Mouse (Mus musculus): ENCODE data around the gene Csrp1. TPM values are rescaled to one million over a fixed set of nuclear protein-coding genes. Genes with fewer than 3 reads are reported as not detected.

The Csrp1 gene
- polyA plus RNA-seq, 1 experiment, result 219 TPM

DNA sequence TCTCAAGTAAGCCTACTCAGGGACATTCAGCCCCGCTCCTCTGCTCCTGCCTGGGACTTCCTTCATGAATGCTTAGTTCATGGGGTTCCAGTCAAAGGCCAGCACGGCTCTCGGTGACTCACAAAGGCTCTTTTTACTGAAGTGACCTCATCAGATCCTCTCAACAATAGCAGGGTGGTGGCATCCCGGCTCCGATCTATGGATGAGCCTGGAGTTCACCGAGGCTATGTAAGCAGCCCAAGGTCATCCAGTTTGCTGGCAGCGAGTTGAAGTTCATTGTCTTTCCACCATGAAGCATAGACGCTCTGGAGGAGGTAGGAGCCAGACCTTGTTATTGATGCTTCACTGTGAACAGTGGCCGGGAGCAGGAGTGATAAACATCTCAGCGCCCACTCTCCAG is 63.0 kb downstream of the Csrp1 start:
- H3K27me3 ChIP-seq (ENCODE audit: control insufficient read depth, insufficient read depth, insufficient read length), result no peaks in the 10 kb centered on the region
- no peak overlapping the region for H3ac ChIP-seq (ENCODE audit: control insufficient read depth, insufficient read length)
- no peaks in the 10 kb centered on the region for H3K36me3 ChIP-seq (ENCODE audit: control insufficient read depth, insufficient read depth)
- no peaks in the 10 kb centered on the region for H3K79me2 ChIP-seq (ENCODE audit: control insufficient read depth, insufficient read depth)
- H3K4me3 ChIP-seq, result no peak overlapping the region
- TF ChIP-seq USF1 (IDR thresholded peaks at IDR 0.05; ENCODE audit: low read depth) (no peak), CEBPB (IDR thresholded peaks at IDR 0.05; ENCODE audit: insufficient read depth, poor library complexity, severe bottlenecking) (no peak), POLR2AphosphoS2 (IDR thresholded peaks at IDR 0.05; ENCODE audit: insufficient read length, low read depth) (no peak), TCF12 (IDR thresholded peaks at IDR 0.05; ENCODE audit: insufficient read depth, poor library complexity, severe bottlenecking) (no peak), MAX (IDR thresholded peaks at IDR 0.05; ENCODE audit: low read depth) (no peak), REST (IDR thresholded peaks at IDR 0.05; ENCODE audit: insufficient read depth, insufficient read length) (no peak), MYOG (IDR thresholded peaks at IDR 0.05; ENCODE audit: control insufficient read depth in 1 of 3, insufficient read depth in 1 of 3, insufficient read length in 2 of 3, low read depth in 2 of 3) (no peak)
- peak overlapping the region; percentile 77 for H3K4me2 ChIP-seq (ENCODE audit: low read depth)

DNA sequence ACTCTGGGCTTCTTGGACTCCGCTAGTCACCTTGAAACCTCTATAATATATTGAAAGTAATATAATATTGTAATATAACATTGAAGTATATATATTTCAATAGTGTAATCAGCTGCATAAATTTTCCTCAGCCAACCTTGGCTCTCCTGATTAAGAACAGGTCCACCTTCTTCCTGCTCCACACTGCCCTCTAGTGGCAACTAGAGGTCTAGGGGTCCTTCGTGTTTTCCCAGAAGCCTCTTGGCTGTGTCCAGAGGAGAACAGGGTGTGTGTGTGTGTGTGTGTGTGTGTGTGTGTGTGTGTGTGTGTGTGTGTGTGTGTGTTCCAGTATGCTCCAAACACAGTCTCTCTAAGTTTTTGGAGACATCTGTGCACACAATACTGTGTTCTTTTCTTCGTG is 67.9 kb downstream of the Csrp1 start:
- Histone ChIP-seq H3K27me3 (ENCODE audit: control insufficient read depth, insufficient read depth, insufficient read length) (no peaks in the 10 kb centered on the region), H3K36me3 (ENCODE audit: control insufficient read depth, insufficient read depth) (no peaks in the 10 kb centered on the region), H3ac (ENCODE audit: control insufficient read depth, insufficient read length) (no peak overlapping the region), H3K4me2 (ENCODE audit: low read depth) (peak overlapping the region; percentile 48), H3K79me2 (ENCODE audit: control insufficient read depth, insufficient read depth) (no peaks in the 10 kb centered on the region), H3K4me3 (no peak overlapping the region)
- TF ChIP-seq SRF (IDR thresholded peaks at IDR 0.05; ENCODE audit: control insufficient read depth, insufficient read length, low read depth) (no peak), POLR2A (IDR thresholded peaks at IDR 0.05; ENCODE audit: insufficient read length, low read depth) (no peak), CEBPB (IDR thresholded peaks at IDR 0.05; ENCODE audit: insufficient read depth, poor library complexity, severe bottlenecking) (no peak), POLR2AphosphoS2 (IDR thresholded peaks at IDR 0.05; ENCODE audit: insufficient read length, low read depth) (no peak), USF1 (IDR thresholded peaks at IDR 0.05; ENCODE audit: low read depth) (no peak), REST (IDR thresholded peaks at IDR 0.05; ENCODE audit: insufficient read depth, insufficient read length) (no peak), MYOG (IDR thresholded peaks at IDR 0.05; ENCODE audit: control insufficient read depth in 1 of 3, insufficient read depth in 1 of 3, insufficient read length in 2 of 3, low read depth in 2 of 3) (no peak), MYOD1 (IDR thresholded peaks at IDR 0.05; ENCODE audit: control insufficient read depth in 1 of 3, insufficient read length in 2 of 3, low read depth in 2 of 3) (no peak), MAX (IDR thresholded peaks at IDR 0.05; ENCODE audit: low read depth) (no peak), TCF12 (IDR thresholded peaks at IDR 0.05; ENCODE audit: insufficient read depth, poor library complexity, severe bottlenecking) (no peak), E2F4 (IDR thresholded peaks at IDR 0.05; ENCODE audit: insufficient read depth) (no peak), TCF3 (IDR thresholded peaks at IDR 0.05; ENCODE audit: insufficient read length, low read depth) (no peak)

DNA sequence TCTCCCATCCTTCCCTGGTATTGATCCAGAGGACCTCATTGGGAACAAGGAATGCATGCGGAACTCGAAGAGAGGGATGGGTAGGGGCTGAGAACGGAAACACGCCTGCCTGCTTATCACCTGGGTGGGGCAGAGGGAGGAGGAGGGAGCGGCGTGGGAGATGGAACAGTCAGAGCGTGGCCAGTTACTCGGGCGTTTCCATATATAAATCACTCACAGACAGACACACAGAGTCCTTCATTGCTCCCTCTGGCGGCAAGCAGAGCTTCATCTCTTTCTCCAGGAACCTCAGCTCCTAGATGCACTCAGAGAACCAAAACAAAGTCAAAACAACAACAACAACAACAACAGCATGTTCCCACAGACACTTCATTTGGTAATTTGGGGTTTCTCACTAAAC is 68.8 kb downstream of the Csrp1 start:
- TF ChIP-seq POLR2AphosphoS2 (IDR thresholded peaks at IDR 0.05; ENCODE audit: insufficient read length, low read depth), result no peak
- no peak for TF ChIP-seq REST (IDR thresholded peaks at IDR 0.05; ENCODE audit: insufficient read depth, insufficient read length)
- TF ChIP-seq TCF3 (IDR thresholded peaks at IDR 0.05; ENCODE audit: insufficient read length, low read depth), result no peak
- TF ChIP-seq USF1 (IDR thresholded peaks at IDR 0.05; ENCODE audit: low read depth), result no peak
- TF ChIP-seq TCF12 (IDR thresholded peaks at IDR 0.05; ENCODE audit: insufficient read depth, poor library complexity, severe bottlenecking), result no peak
- TF ChIP-seq CEBPB (IDR thresholded peaks at IDR 0.05; ENCODE audit: insufficient read depth, poor library complexity, severe bottlenecking), result no peak
- TF ChIP-seq POLR2A (IDR thresholded peaks at IDR 0.05; ENCODE audit: insufficient read length, low read depth), result no peak
- TF ChIP-seq MAX (IDR thresholded peaks at IDR 0.05; ENCODE audit: low read depth), result no peak
- no peak for TF ChIP-seq E2F4 (IDR thresholded peaks at IDR 0.05; ENCODE audit: insufficient read depth)
- no peak for TF ChIP-seq MYOG (IDR thresholded peaks at IDR 0.05; ENCODE audit: control insufficient read depth in 1 of 3, insufficient read depth in 1 of 3, insufficient read length in 2 of 3, low read depth in 2 of 3)
- no peak for TF ChIP-seq MYOD1 (IDR thresholded peaks at IDR 0.05; ENCODE audit: control insufficient read depth in 1 of 3, insufficient read length in 2 of 3, low read depth in 2 of 3)
- no peak for TF ChIP-seq SRF (IDR thresholded peaks at IDR 0.05; ENCODE audit: control insufficient read depth, insufficient read length, low read depth)
- no peaks in the 10 kb centered on the region for H3K27me3 ChIP-seq (ENCODE audit: control insufficient read depth, insufficient read depth, insufficient read length)
- no peak overlapping the region for H3ac ChIP-seq (ENCODE audit: control insufficient read depth, insufficient read length)
- peak overlapping the region; percentile 48 for H3K4me2 ChIP-seq (ENCODE audit: low read depth)
- no peaks in the 10 kb centered on the region for H3K79me2 ChIP-seq (ENCODE audit: control insufficient read depth, insufficient read depth)
- no peak overlapping the region for H3K4me3 ChIP-seq
- no peaks in the 10 kb centered on the region for H3K36me3 ChIP-seq (ENCODE audit: control insufficient read depth, insufficient read depth)

DNA sequence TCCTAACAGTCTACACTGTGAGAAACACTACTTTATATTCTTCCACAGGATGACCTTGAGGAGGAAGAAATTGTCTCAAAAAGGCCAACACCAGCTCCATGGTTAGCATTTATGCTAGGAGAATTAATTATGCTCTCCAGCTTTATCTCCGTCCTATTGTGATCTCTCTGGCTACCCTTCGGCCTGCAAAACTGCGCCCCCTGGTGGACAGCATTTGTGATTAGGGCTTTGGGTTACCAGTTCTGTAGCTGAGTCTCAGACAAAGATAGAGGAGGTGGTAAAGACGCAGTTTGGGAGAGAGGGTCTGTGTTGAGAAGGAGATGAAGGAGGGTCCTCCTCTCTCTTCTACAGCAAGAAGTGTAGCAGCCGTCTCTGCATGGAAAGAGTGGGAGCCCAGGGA is 70.0 kb downstream of the Csrp1 start:
- no peak overlapping the region for H3ac ChIP-seq (ENCODE audit: control insufficient read depth, insufficient read length)
- no peak overlapping the region for H3K4me3 ChIP-seq
- H3K79me2 ChIP-seq (ENCODE audit: control insufficient read depth, insufficient read depth), result no peaks in the 10 kb centered on the region
- H3K4me2 ChIP-seq (ENCODE audit: low read depth), result no peak overlapping the region
- no peaks in the 10 kb centered on the region for H3K27me3 ChIP-seq (ENCODE audit: control insufficient read depth, insufficient read depth, insufficient read length)
- no peak for TF ChIP-seq CEBPB (IDR thresholded peaks at IDR 0.05; ENCODE audit: insufficient read depth, poor library complexity, severe bottlenecking)
- TF ChIP-seq TCF12 (IDR thresholded peaks at IDR 0.05; ENCODE audit: insufficient read depth, poor library complexity, severe bottlenecking), result no peak
- TF ChIP-seq POLR2A (IDR thresholded peaks at IDR 0.05; ENCODE audit: insufficient read length, low read depth), result no peak
- no peak for TF ChIP-seq TCF3 (IDR thresholded peaks at IDR 0.05; ENCODE audit: insufficient read length, low read depth)
- TF ChIP-seq USF1 (IDR thresholded peaks at IDR 0.05; ENCODE audit: low read depth), result no peak
- TF ChIP-seq POLR2AphosphoS2 (IDR thresholded peaks at IDR 0.05; ENCODE audit: insufficient read length, low read depth), result no peak
- no peak for TF ChIP-seq REST (IDR thresholded peaks at IDR 0.05; ENCODE audit: insufficient read depth, insufficient read length)
- no peak for TF ChIP-seq MAX (IDR thresholded peaks at IDR 0.05; ENCODE audit: low read depth)
- TF ChIP-seq SRF (IDR thresholded peaks at IDR 0.05; ENCODE audit: control insufficient read depth, insufficient read length, low read depth), result no peak
- TF ChIP-seq MYOD1 (IDR thresholded peaks at IDR 0.05; ENCODE audit: control insufficient read depth in 1 of 3, insufficient read length in 2 of 3, low read depth in 2 of 3), result no peak
- TF ChIP-seq MYOG (IDR thresholded peaks at IDR 0.05; ENCODE audit: control insufficient read depth in 1 of 3, insufficient read depth in 1 of 3, insufficient read length in 2 of 3, low read depth in 2 of 3), result no peak
- TF ChIP-seq E2F4 (IDR thresholded peaks at IDR 0.05; ENCODE audit: insufficient read depth), result no peak
- no peaks in the 10 kb centered on the region for H3K36me3 ChIP-seq (ENCODE audit: control insufficient read depth, insufficient read depth)
